Mouse (Mus musculus) bone marrow macrophage, adult 2 months (primary cell): ENCODE data around the gene Gas2. TPM values are rescaled to one million over a fixed set of nuclear protein-coding genes. Genes with fewer than 3 reads are reported as not detected.
A peak's percentile ranks its signal among the peaks of the same experiment; 100 is the strongest.

Source experiments
- H3K27ac ChIP-seq: 2 replicates; pipeline ENCODE4 v1.5.1; 2012; ENCODE audit warnings: low read depth, low read length; ENCODE audit not compliant: insufficient read depth
- H3K4me1 ChIP-seq: 2 replicates; pipeline ENCODE4 v1.6.1; 2012; ENCODE audit warnings: low read length; ENCODE audit not compliant: control insufficient read depth, insufficient read depth
- H3K4me3 ChIP-seq: 2 replicates; pipeline ENCODE4 v1.5.1; 2012; ENCODE audit warnings: mild to moderate bottlenecking, low read length, moderate library complexity; ENCODE audit not compliant: insufficient read depth
- CTCF ChIP-seq: IDR thresholded peaks from 2 replicates; pipeline ENCODE4 v1.5.1; 2012; ENCODE audit warnings: low read depth, mild to moderate bottlenecking, low read length, moderate library complexity
- POLR2A ChIP-seq: IDR thresholded peaks from 2 replicates; pipeline ENCODE4 v1.6.1; 2012; ENCODE audit warnings: mild to moderate bottlenecking, low read depth, low read length, borderline replicate concordance
- polyA plus RNA-seq: library from polyadenylated mRNA; stranded (reverse); fragments of >200 nt; gene quantifications from 2 replicates; pipeline ENCODE4 v1.2.4, GENCODE M21; 2012; ENCODE audit not compliant: missing spikeins, insufficient read depth, insufficient read length

Gene Gas2
- polyA plus RNA-seq, 1 experiment: 2.1 TPM

DNA sequence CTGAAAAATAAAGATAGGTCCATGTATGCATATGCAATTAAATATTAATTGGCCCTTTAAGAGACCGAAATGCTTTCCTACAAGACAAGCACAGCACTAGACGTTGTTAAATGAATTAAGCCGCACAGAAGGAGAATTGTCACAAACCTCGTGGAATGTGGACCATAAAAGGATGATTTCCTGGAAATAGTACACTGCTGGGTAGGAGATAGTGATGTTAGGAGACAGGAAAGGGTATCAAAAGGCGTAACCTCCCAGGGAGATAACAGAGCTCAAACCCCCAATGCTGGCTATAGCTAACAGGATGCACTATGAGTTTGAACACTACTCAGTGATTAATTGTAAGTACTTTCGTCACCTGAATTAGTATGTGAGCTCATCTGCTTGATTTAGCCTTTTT is 10.9 kb upstream of the Gas2 start:
- Histone ChIP-seq H3K4me1 (no peaks in the 10 kb centered on the region), H3K4me3 (no peak overlapping the region), H3K27ac (no peak overlapping the region)
- TF ChIP-seq POLR2A (no peak), CTCF (no peak)

DNA sequence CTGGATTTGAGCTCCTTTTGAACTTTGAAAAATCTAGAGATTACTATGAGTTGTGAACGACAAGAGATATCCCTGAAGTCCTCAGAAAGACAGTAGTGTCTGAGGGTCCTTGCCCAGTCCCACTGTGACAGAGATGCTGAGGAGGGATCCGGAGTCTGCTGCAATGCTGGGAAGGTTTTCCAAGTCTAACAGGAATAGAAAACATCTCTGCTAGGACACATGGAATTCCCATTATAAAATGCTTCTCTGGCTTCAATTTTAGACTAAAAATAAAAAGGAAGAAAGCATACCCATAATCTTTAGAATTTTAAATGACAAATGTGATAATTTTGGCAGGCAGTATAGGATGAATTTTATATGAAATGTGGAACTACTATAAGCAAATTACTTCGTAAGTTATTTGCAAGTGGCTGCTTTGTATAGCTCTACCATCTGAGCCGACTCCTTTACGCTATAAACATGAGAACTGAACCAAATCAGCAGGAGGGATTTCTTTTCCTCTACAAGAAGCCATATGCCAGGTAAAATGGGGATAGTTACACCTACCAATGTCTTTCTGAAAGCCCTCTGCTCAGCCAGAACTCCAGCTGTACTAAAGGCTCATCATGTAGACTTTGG is 9.8 kb upstream of the Gas2 start:
- Histone ChIP-seq H3K4me1 (no peaks in the 10 kb centered on the region), H3K27ac (no peak overlapping the region), H3K4me3 (no peak overlapping the region)
- no peak for TF ChIP-seq CTCF
- no peak for TF ChIP-seq POLR2A

DNA sequence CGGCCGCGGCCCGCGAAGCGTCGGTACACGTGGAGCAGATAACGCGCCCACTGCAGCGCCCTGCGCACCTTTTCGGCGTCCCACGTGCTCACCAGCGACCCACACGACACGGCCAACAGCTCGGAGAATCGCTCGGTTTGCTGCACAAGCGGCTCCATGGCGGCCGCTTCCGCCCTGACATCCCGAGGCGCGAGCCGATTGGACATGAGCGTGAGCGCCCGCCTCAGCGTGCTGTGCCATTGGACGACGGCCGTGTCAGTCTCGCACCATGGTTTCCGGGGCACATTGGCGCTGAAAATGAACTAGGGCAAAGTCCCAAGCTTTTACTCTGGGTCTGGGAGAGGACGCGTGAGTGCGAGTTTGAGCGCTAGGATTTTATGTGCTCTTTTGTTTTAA is 280 bp downstream of the Gas2 start, which contains the start of gene Fancf:
Gene Fancf, minus strand, starts transcription at position 171 of the 396 bp plus-strand sequence.
- Histone ChIP-seq H3K27ac (peak within 1 kb of the TSS; percentile 85), H3K4me3 (peak within 1 kb of the TSS; percentile 84), H3K4me1 (peaks cover 15% of the 10 kb centered on the region)
- no peak for TF ChIP-seq CTCF
- no peak for TF ChIP-seq POLR2A

DNA sequence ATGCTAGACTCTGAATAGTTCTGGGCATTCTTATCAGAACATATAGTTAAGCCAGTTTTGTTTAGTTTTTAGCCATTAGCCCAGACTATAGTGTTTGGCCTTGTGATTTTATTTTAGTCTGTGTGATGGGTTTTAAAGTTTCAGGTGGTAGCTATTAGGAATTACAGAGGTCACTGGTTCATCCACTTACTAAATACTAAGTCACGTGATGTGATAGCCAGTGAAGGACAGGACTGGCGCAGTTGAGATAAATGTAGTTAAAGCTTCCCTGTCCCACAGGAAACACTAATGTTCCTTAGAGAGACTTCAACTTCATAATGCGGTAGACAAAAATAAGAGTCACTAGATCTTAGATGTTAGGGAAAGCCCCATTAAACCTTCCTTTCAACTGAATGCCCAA is 1.0 kb downstream of the Gas2 start:
- Histone ChIP-seq H3K4me3 (peak overlapping the region; percentile 84), H3K4me1 (peaks cover 15% of the 10 kb centered on the region), H3K27ac (no peak overlapping the region)
- TF ChIP-seq POLR2A: no peak

DNA sequence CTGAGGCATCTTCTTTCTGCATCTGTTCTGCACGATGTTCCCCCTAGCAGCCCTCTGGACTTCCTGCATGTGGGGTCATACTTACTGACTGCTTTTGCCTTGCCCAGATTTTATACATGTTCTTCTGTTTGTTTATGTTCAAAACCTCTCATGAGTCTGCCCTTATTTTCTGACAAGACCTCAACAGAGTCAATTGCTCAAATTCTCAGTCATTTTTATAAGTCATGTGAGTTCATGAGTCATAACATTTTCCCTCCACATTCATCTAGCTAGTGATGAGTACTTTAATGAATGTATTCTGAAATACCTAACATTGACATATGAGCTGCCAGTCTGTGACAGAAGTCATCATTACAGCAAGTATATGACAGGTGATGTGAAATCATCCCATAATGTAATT is 3.5 kb downstream of the Gas2 start:
- Histone ChIP-seq H3K4me3 (no peak overlapping the region), H3K4me1 (peaks cover 15% of the 10 kb centered on the region), H3K27ac (no peak overlapping the region)
- no peak for TF ChIP-seq CTCF
- no peak for TF ChIP-seq POLR2A

DNA sequence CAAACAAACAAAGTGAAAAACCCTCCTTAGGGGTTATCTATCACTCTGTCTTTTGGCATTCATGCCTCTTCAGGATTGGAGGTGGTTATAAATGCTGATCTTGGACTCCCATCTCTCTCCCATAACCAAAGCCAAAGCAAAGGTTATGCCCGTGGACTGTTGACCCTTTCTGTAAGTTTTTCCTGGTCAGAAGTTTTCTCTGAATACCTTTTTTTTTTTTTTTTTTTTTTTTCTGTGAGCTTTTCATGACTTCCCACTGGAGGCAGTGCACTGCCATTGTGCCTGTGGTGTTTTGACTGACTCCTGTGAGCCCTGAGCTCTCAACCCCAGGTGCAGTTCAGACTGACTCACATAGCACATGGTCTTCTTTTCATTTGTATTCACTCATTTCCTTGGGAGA is 6.2 kb downstream of the Gas2 start:
- no peak for TF ChIP-seq CTCF
- no peak for TF ChIP-seq POLR2A
- Histone ChIP-seq H3K27ac (no peak overlapping the region), H3K4me3 (no peak overlapping the region), H3K4me1 (peaks cover 10% of the 10 kb centered on the region)

DNA sequence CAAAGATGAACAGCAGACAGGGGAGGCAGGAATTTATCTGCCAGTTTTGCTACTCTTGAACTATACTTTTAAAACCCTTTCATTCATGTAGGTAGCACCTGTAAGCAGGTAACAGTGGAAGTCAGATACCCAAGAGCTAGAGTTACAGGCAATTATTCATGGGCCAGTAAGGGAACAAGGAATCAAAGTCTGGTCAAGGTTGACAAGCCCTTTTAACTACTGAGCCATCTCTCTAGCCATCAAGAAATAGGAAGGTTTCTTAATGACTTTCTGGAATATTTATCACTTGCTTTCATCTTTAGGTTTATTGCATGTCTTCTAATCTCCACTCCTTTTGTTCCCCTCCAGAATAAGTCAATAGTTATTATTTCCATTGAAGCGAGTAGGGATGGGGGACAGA is 10.2 kb downstream of the Gas2 start:
- no peak for TF ChIP-seq POLR2A
- TF ChIP-seq CTCF: no peak
- H3K27ac ChIP-seq: no peak overlapping the region
- no peak overlapping the region for H3K4me3 ChIP-seq
- H3K4me1 ChIP-seq: no peaks in the 10 kb centered on the region

DNA sequence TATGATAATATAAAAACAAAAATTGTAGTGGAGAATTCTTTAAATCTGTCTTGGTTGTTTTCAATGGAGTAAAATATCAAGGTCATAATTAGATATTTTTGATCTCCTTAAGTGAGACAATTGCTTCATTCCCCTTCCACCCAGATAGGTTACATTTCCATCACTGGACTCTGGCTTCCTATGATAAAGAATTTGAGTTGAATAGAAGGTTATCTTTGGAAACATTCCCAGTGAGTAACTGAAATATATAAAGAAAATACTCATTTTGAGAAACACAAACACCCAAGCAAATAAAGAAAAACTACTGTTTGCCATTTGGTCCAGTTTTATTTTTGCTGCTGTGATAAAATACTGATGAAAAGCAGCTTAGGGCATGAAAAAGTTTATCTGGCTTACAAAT is 10.8 kb downstream of the Gas2 start:
- no peaks in the 10 kb centered on the region for H3K4me1 ChIP-seq
- H3K27ac ChIP-seq: no peak overlapping the region
- no peak for TF ChIP-seq POLR2A
- no peak for TF ChIP-seq CTCF
- no peak overlapping the region for H3K4me3 ChIP-seq

DNA sequence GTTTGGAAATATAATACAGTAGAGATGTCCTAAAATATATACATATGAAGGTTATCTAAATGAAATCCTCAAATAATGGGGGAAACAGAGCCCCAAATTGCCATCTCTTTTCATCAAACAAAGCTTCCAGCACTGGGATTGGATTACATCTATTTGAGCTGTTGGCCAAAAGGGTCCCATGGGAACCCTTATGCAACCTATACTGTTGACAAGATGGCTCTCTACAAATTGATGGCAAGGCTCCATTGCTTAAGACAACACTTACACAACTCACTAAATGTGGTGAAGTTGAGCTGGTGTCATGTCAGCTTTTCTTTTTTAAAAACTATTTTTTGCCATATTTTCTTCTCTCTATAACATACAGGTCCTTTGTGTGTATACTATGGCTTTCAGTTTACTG is 14.5 kb downstream of the Gas2 start:
- no peak overlapping the region for H3K27ac ChIP-seq
- no peak overlapping the region for H3K4me3 ChIP-seq
- TF ChIP-seq POLR2A (no peak), CTCF (no peak)
- peaks cover 10% of the 10 kb centered on the region for H3K4me1 ChIP-seq

DNA sequence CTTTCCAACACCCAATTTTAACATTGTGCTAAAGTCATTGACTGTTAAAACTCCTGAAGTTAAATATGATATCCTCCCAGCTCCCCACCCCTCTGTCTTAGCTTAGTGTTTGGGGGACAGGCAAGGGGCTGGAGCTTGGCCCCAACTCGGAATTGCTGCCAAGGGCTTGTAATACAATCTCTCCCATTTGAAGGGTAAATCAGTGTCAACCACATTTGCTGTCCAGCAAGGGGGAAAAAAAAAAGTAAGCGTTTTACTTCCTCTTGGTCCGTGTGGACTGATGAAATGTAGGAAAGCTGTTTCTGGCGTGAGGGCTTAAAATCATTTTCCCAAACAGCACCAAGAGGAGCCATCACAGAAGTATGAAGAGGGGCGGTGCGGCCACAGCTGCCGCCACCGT is 16.9 kb downstream of the Gas2 start:
- Histone ChIP-seq H3K4me1 (peaks cover 10% of the 10 kb centered on the region), H3K4me3 (peak overlapping the region; percentile 60), H3K27ac (peak overlapping the region; percentile 44)
- TF ChIP-seq CTCF (no peak), POLR2A (no peak)
